Mouse (Mus musculus): ENCODE results near the gene Gm21828.
"Not testable (repeated sequence)": the region's sequence is repeated elsewhere in the genome, so short reads cannot be mapped to it uniquely, and the experiment has no call there.

Gene Gm21828

DNA sequence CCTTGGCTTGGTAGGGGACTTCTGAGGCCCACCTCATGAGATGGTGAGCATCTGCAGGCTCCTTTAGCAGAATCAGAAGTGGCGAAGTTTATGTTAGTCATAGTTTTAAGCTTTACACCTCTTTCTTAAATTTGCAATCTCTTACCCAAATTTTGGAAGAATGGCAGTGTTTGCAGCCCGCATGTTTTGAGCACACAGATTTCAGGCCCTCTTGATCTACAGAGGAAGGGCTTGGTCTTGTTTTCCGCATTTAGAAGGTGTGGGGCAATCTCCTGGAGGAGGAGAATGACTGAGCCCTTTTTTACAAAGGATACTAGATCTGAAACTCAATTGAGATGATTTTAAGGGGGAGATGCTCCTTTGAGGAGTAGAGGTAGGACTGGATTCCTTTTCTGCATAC, at the start of gene Gm21828:
Gene Gm21828, minus strand, starts transcription at position 101 of the 400 bp plus-strand sequence.
- CTCF ChIA-PET = not testable (repeated sequence)

- CTCF ChIA-PET = not testable (repeated sequence)
Measured at GRCm38 (mm10) chrY:13252091-13252490, 28.4 kb upstream of the Gm21828 start, which contains the start of the genes Gm21440 and Gm21454. Gene Gm21440, plus strand, starts transcription at chrY:13252391. Gene Gm21454, plus strand, starts transcription at chrY:13252442.
